Mouse (Mus musculus): ENCODE results near the gene Yif1a.

- TF ChIP-seq CTCF (IDR thresholded peaks at IDR 0.05; ENCODE audit: control insufficient read depth, insufficient read depth, insufficient read length) (no peak), MYOG (IDR thresholded peaks at IDR 0.05; ENCODE audit: control insufficient read depth, extremely low read depth, insufficient read length) (no peak), CEBPB (IDR thresholded peaks at IDR 0.05; ENCODE audit: low read depth) (no peak), MAX (IDR thresholded peaks at IDR 0.05) (no peak)
Observed at GRCm38 (mm10) chr19:5094746-5095417, 6.5 kb downstream of the Yif1a start.

Measured in C2C12 (cell line).